Mouse (Mus musculus) testis, adult 2 months (tissue): Measurements from ENCODE around the gene Cacna1a.

Experiments used
- CTCF ChIP-seq: fragments of 200-500 bp; IDR thresholded peaks from 2 replicates; pipeline ENCODE4 v1.5.1; 2012; ENCODE audit warnings: low read depth, mild to moderate bottlenecking, inconsistent platforms, low read length, moderate library complexity; ENCODE audit not compliant: control insufficient read depth, insufficient read depth, insufficient replicate concordance
- POLR2A ChIP-seq: fragments of 200-500 bp; IDR thresholded peaks from 2 replicates; pipeline ENCODE4 v1.6.1; 2012; ENCODE audit warnings: low read depth, mild to moderate bottlenecking, inconsistent platforms, low read length, moderate library complexity; ENCODE audit not compliant: control insufficient read depth

- TF ChIP-seq POLR2A: no peak
- TF ChIP-seq CTCF: no peak
These were observed 80.8 kb downstream of the Cacna1a start for GRCm38 (mm10) chr8:84469076-84469475.
